20 mouse cellular contexts compared by ENCODE assay signal in the genomic region with DNA sequence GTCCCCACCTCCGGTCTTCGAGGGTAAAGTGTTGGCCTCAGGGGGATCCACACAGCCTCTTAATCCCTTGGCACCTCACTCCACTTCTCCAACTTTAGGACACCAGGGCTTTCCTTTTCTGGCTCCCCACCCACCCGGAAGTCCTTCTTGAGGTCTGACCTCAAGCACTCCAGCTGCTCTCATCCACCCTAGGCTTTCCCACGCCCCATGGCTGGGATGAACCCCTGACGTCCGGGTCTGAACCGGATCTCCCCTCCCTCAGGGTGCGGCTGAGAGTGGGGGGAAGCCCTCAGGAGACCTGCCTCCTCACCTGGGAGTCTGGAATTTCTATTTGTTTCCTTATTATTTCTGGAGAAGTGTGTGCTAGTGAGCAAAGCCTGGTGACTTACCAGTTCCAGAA. TPM values are rescaled to one million over a fixed set of nuclear protein-coding genes. Genes with fewer than 3 reads are reported as not detected.
DNase-seq lines count a peak whose midpoint lies in the region; ATAC-seq and TF ChIP-seq lines count a peak whose summit lies in the region.
"Had no signal": no experiment of that assay in that cellular context is flagged by ENCODE, and none has a peak within 500 bp of the region (broad histone marks: within the 10 kb centered on the region; RNA-seq: fewer than 3 reads in every experiment).

No protein-coding gene starts in this region.

- no peaks in the 10 kb centered on the region for H3K9me3 ChIP-seq in limb, embryonic 13.5 days
- no peaks in the 10 kb centered on the region; the same call in 1 of the 2 replicates for H3K9me3 ChIP-seq in limb, embryonic 10.5 days (replicated peaks)
- H3K9me3 ChIP-seq in E14TG2a.4 (ENCODE audit: low read length), result no peaks in the 10 kb centered on the region
- H3K9me3 ChIP-seq in liver, embryonic 11.5 days (ENCODE audit: control insufficient read depth, low read length), result no peaks in the 10 kb centered on the region
- H3K9me3 ChIP-seq in stomach, embryonic 14.5 days (ENCODE audit: control insufficient read depth, low read depth, low read length), result no peaks in the 10 kb centered on the region
- H3K9me3 ChIP-seq: embryonic facial prominence, embryonic 15.5 days; forebrain, embryonic 15.5 days; G1E; hindbrain, embryonic 12.5 days had no signal

- WGBS in limb, embryonic 13.5 days, result 17% methylated on average over 8 of the region's 8 CpGs
- WGBS in limb, embryonic 10.5 days, result 23% methylated on average over 8 of the region's 8 CpGs
- 4% methylated on average over 8 of the region's 8 CpGs for WGBS in liver, embryonic 11.5 days
- WGBS in stomach, embryonic 14.5 days, result 9% methylated on average over 8 of the region's 8 CpGs

- no peak overlapping the region for H3K27ac ChIP-seq in limb, embryonic 13.5 days
- no peak overlapping the region for H3K27ac ChIP-seq in limb, embryonic 10.5 days
- H3K27ac ChIP-seq in liver, embryonic 11.5 days (ENCODE audit: low read depth, low read length), result no peak overlapping the region
- no peak overlapping the region for H3K27ac ChIP-seq in stomach, embryonic 14.5 days (ENCODE audit: low read length)
- H3K27ac ChIP-seq: embryonic facial prominence, embryonic 15.5 days; forebrain, embryonic 15.5 days; hindbrain, embryonic 12.5 days had no signal

- no peak overlapping the region for H3K4me3 ChIP-seq in limb, embryonic 13.5 days
- no peak overlapping the region for H3K4me3 ChIP-seq in limb, embryonic 10.5 days
- H3K4me3 ChIP-seq in E14TG2a.4 (replicated peaks; ENCODE audit: low read length), result 0 out of 2 replicates have a peak overlapping the region, but pooled peaks have one; percentile 14
- H3K4me3 ChIP-seq in liver, embryonic 11.5 days (ENCODE audit: low read depth, low read length), result peak overlapping the region; percentile 98
- peak overlapping the region; percentile 95; the same call in 1 of the 2 replicates for H3K4me3 ChIP-seq in stomach, embryonic 14.5 days (ENCODE audit: low read depth, low read length)
- H3K4me3 ChIP-seq: embryonic facial prominence, embryonic 15.5 days; forebrain, embryonic 15.5 days; hindbrain, embryonic 12.5 days had no signal

- no peak for DNase-seq in limb, embryonic 10.5 days (ENCODE audit: low spot score)
- DNase-seq in liver, embryonic 11.5 days (ENCODE audit: low spot score), result no peak
- DNase-seq in retina, postnatal 1 day, result no peak
- DNase-seq in left cerebral cortex, adult 9 months (ENCODE audit: low spot score in 2 of 2), result no peak
- DNase-seq: adrenal gland, adult 8-10 months; cerebellum, adult 9-10 months; kidney, adult 2 months; kidney, postnatal 4 days; left cerebral cortex, postnatal 4 days had no signal

- ATAC-seq in limb, embryonic 13.5 days (ENCODE audit: low FRiP score, low read depth), result no peak
- no peak for ATAC-seq in liver, embryonic 11.5 days (replicated peaks; ENCODE audit: low FRiP score)
- ATAC-seq in stomach, embryonic 14.5 days (ENCODE audit: insufficient number of reproducible peaks, insufficient read depth, low FRiP score, low read depth), result no peak
- no peak for ATAC-seq in erythroid progenitor cell, adult 5-6 weeks (replicated peaks; ENCODE audit: low FRiP score, poor library complexity, severe bottlenecking)
- ATAC-seq: forebrain, embryonic 15.5 days had no signal

- H3K27me3 ChIP-seq in limb, embryonic 13.5 days, result peaks cover 44% of the 10 kb centered on the region
- H3K27me3 ChIP-seq in limb, embryonic 10.5 days (ENCODE audit: low read depth, poor library complexity, severe bottlenecking), result peaks cover 47% of the 10 kb centered on the region
- H3K27me3 ChIP-seq in E14TG2a.4 (ENCODE audit: insufficient read depth, low read length), result peaks cover 32% of the 10 kb centered on the region
- H3K27me3 ChIP-seq in liver, embryonic 11.5 days (replicated peaks; ENCODE audit: control insufficient read depth, insufficient read depth, low read length), result peaks cover 36% of the 10 kb centered on the region
- H3K27me3 ChIP-seq in stomach, embryonic 14.5 days (ENCODE audit: control insufficient read depth, insufficient read depth, low read length), result peaks cover 16% of the 10 kb centered on the region

- H3K9ac ChIP-seq in limb, embryonic 13.5 days, result no peak overlapping the region; the same call in 1 of the 2 replicates
- H3K9ac ChIP-seq in liver, embryonic 11.5 days (ENCODE audit: low read depth, low read length), result peak overlapping the region; percentile 23; the same call in 1 of the 2 replicates
- H3K9ac ChIP-seq in stomach, embryonic 14.5 days (replicated peaks; ENCODE audit: low read depth, low read length), result no peak overlapping the region
- H3K9ac ChIP-seq: embryonic facial prominence, embryonic 15.5 days; forebrain, embryonic 15.5 days; hindbrain, embryonic 12.5 days had no signal

- peak overlapping the region; percentile 93; the same call in 1 of the 2 replicates for H3K4me2 ChIP-seq in limb, embryonic 13.5 days (replicated peaks)
- peak overlapping the region; percentile 55 for H3K4me2 ChIP-seq in liver, embryonic 11.5 days
- H3K4me2 ChIP-seq in stomach, embryonic 14.5 days (replicated peaks; ENCODE audit: low read depth, low read length), result peak overlapping the region; percentile 23; the same call in 1 of the 2 replicates
- H3K4me2 ChIP-seq: embryonic facial prominence, embryonic 15.5 days; forebrain, embryonic 15.5 days; hindbrain, embryonic 12.5 days had no signal

- H3K36me3 ChIP-seq in limb, embryonic 13.5 days, result no peaks in the 10 kb centered on the region
- H3K36me3 ChIP-seq in limb, embryonic 10.5 days, result no peaks in the 10 kb centered on the region
- H3K36me3 ChIP-seq in E14TG2a.4 (ENCODE audit: insufficient read depth, low read length), result no peaks in the 10 kb centered on the region
- no peaks in the 10 kb centered on the region for H3K36me3 ChIP-seq in liver, embryonic 11.5 days (ENCODE audit: control insufficient read depth, insufficient read depth, low read length)
- no peaks in the 10 kb centered on the region for H3K36me3 ChIP-seq in stomach, embryonic 14.5 days (ENCODE audit: control insufficient read depth, insufficient read depth, low read length)
- H3K36me3 ChIP-seq: embryonic facial prominence, embryonic 15.5 days; forebrain, embryonic 15.5 days; hindbrain, embryonic 12.5 days had no signal

- H3K4me1 ChIP-seq in limb, embryonic 13.5 days, result peaks cover 27% of the 10 kb centered on the region
- peaks cover 26% of the 10 kb centered on the region for H3K4me1 ChIP-seq in limb, embryonic 10.5 days
- H3K4me1 ChIP-seq in E14TG2a.4 (replicated peaks; ENCODE audit: low read depth, low read length), result peaks cover 47% of the 10 kb centered on the region
- peaks cover 15% of the 10 kb centered on the region for H3K4me1 ChIP-seq in liver, embryonic 11.5 days (replicated peaks; ENCODE audit: control insufficient read depth, insufficient read depth, low read length)
- peaks cover 14% of the 10 kb centered on the region for H3K4me1 ChIP-seq in stomach, embryonic 14.5 days (ENCODE audit: control insufficient read depth, insufficient read depth, low read length)

- no peak for TF ChIP-seq CTCF in E14TG2a.4 (conservative IDR thresholded peaks at IDR 0.05; ENCODE audit: low read length)

RNA-seq across cellular contexts. Expression of a gene that starts 2.3 kb away (rescaled TPM):
- 3.5 and 4.1 TPM in 2 replicates for polyA plus RNA-seq in limb, embryonic 13.5 days (2015; fragmentation: Nextera tagmentation; extraction: Ambion mirVana)
- not detected in 2 replicates for polyA plus RNA-seq in limb, embryonic 10.5 days (2016; fragmentation: Nextera tagmentation; extraction: Ambion mirVana)
- polyA plus RNA-seq in liver, embryonic 11.5 days (2014; fragmentation: Nextera tagmentation; extraction: Ambion mirVana), result 29.7 and 32.0 TPM in 2 replicates
- 14.8 and 15.3 TPM in 2 replicates for polyA plus RNA-seq in stomach, embryonic 14.5 days (2014; fragmentation: Nextera tagmentation; extraction: Ambion mirVana)
- not detected in 2 replicates for total RNA-seq in erythroid progenitor cell, adult 5-6 weeks (2015; ENCODE audit: low replicate concordance)
- total RNA-seq in erythroid progenitor cell, adult 5-6 weeks (2017; ENCODE audit: low replicate concordance), result not detected in 2 replicates
- total RNA-seq: G1E; layer of hippocampus, postnatal 25 days; left cerebral cortex, postnatal 4 days had no signal
- polyA plus RNA-seq: forebrain, embryonic 15.5 days; G1E; heart, postnatal 0 days; neural tube, embryonic 14.5 days had no signal

RNA-seq across cellular contexts. Expression of a gene that starts 3.1 kb away (rescaled TPM):
- polyA plus RNA-seq in limb, embryonic 13.5 days (2015; fragmentation: Nextera tagmentation; extraction: Ambion mirVana), result 33.6 and 37.8 TPM in 2 replicates
- polyA plus RNA-seq in limb, embryonic 10.5 days (2016; fragmentation: Nextera tagmentation; extraction: Ambion mirVana), result 50.4 and 54.6 TPM in 2 replicates
- polyA plus RNA-seq in liver, embryonic 11.5 days (2014; fragmentation: Nextera tagmentation; extraction: Ambion mirVana), result 26.3 and 28.4 TPM in 2 replicates
- 21.7 and 23.7 TPM in 2 replicates for polyA plus RNA-seq in stomach, embryonic 14.5 days (2014; fragmentation: Nextera tagmentation; extraction: Ambion mirVana)
- 42.8 and 51.5 TPM in 2 replicates for total RNA-seq in erythroid progenitor cell, adult 5-6 weeks (2015; ENCODE audit: low replicate concordance)
- 37.7 and 52.8 TPM in 2 replicates for total RNA-seq in erythroid progenitor cell, adult 5-6 weeks (2017; ENCODE audit: low replicate concordance)

RNA-seq across cellular contexts. Expression of a gene that starts 17.2 kb away (rescaled TPM):
- 26.3 and 26.9 TPM in 2 replicates for polyA plus RNA-seq in limb, embryonic 13.5 days (2015; fragmentation: Nextera tagmentation; extraction: Ambion mirVana)
- polyA plus RNA-seq in limb, embryonic 10.5 days (2016; fragmentation: Nextera tagmentation; extraction: Ambion mirVana), result 30.8 and 34.4 TPM in 2 replicates
- 23.3 and 24.9 TPM in 2 replicates for polyA plus RNA-seq in liver, embryonic 11.5 days (2014; fragmentation: Nextera tagmentation; extraction: Ambion mirVana)
- 22.7 and 25.5 TPM in 2 replicates for polyA plus RNA-seq in stomach, embryonic 14.5 days (2014; fragmentation: Nextera tagmentation; extraction: Ambion mirVana)
- total RNA-seq in erythroid progenitor cell, adult 5-6 weeks (2015; ENCODE audit: low replicate concordance), result 4.6 and 6.1 TPM in 2 replicates
- 3.3 and 6.5 TPM in 2 replicates for total RNA-seq in erythroid progenitor cell, adult 5-6 weeks (2017; ENCODE audit: low replicate concordance)

RNA-seq across cellular contexts. Expression of a gene that starts 30.0 kb away (rescaled TPM):
- polyA plus RNA-seq in limb, embryonic 13.5 days (2015; fragmentation: Nextera tagmentation; extraction: Ambion mirVana), result 5.2 and 6.3 TPM in 2 replicates
- polyA plus RNA-seq in limb, embryonic 10.5 days (2016; fragmentation: Nextera tagmentation; extraction: Ambion mirVana), result 3.4 and 4.0 TPM in 2 replicates
- 1.5 and 2.2 TPM in 2 replicates for polyA plus RNA-seq in liver, embryonic 11.5 days (2014; fragmentation: Nextera tagmentation; extraction: Ambion mirVana)
- 3.0 and 3.5 TPM in 2 replicates for polyA plus RNA-seq in stomach, embryonic 14.5 days (2014; fragmentation: Nextera tagmentation; extraction: Ambion mirVana)
- not detected in 2 replicates for total RNA-seq in erythroid progenitor cell, adult 5-6 weeks (2015; ENCODE audit: low replicate concordance)
- not detected in 2 replicates for total RNA-seq in erythroid progenitor cell, adult 5-6 weeks (2017; ENCODE audit: low replicate concordance)

RNA-seq across cellular contexts. Expression of a gene that starts 33.4 kb away (rescaled TPM):
- polyA plus RNA-seq in limb, embryonic 13.5 days (2015; fragmentation: Nextera tagmentation; extraction: Ambion mirVana), result not detected in 2 replicates
- polyA plus RNA-seq in limb, embryonic 10.5 days (2016; fragmentation: Nextera tagmentation; extraction: Ambion mirVana), result not detected in 2 replicates
- polyA plus RNA-seq in liver, embryonic 11.5 days (2014; fragmentation: Nextera tagmentation; extraction: Ambion mirVana), result not detected in 2 replicates
- not detected in 2 replicates for polyA plus RNA-seq in stomach, embryonic 14.5 days (2014; fragmentation: Nextera tagmentation; extraction: Ambion mirVana)
- total RNA-seq in erythroid progenitor cell, adult 5-6 weeks (2015; ENCODE audit: low replicate concordance), result not detected in 2 replicates
- not detected in 2 replicates for total RNA-seq in erythroid progenitor cell, adult 5-6 weeks (2017; ENCODE audit: low replicate concordance)
- polyA plus RNA-seq: embryonic facial prominence, embryonic 15.5 days; forebrain, embryonic 15.5 days; heart, postnatal 0 days; hindbrain, embryonic 12.5 days; neural tube, embryonic 14.5 days had no signal

Comparison
In these comparisons a context has a peak if more than half of its experiments do, and no peak if none do; other contexts are left out.
1. H3K4me2 ChIP-seq: peak in every context shown above with its lines; median percentile 93 in limb, embryonic 13.5 days; 55 in liver, embryonic 11.5 days; 23 in stomach, embryonic 14.5 days.
2. H3K4me3 ChIP-seq: peak in E14TG2a.4 (single experiment), liver, embryonic 11.5 days (single experiment) and stomach, embryonic 14.5 days (single experiment); none in limb, embryonic 13.5 days (single experiment) and limb, embryonic 10.5 days (single experiment).